ENCODE assay signal across 10 mouse cellular contexts in the genomic region with DNA sequence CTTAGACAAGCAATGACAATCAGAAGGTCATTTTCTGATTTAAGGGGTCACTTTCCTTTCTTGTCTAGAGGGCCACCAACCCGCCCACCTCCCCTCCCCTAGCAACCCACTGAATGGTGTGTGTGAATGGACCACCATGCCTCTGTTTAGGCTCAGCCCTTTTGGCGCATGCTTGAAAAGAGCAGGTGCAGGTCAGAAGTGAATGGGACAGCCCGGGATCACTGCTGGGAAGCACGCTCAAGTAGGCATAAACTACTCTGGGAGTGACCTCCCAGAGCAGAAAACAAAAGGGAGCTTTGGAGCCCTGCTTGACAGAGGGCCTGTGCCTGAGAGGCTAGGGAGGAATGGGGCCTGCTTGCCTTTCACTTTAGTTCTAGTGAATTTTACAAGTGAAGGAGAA. TPM values are rescaled to one million over a fixed set of nuclear protein-coding genes. Genes with fewer than 3 reads are reported as not detected.
DNase-seq lines count a peak whose midpoint lies in the region; ATAC-seq and TF ChIP-seq lines count a peak whose summit lies in the region.
"Had no signal": no experiment of that assay in that cellular context is flagged by ENCODE, and none has a peak within 500 bp of the region (broad histone marks: within the 10 kb centered on the region; RNA-seq: fewer than 3 reads in every experiment).

No protein-coding gene starts in this region.

- intact Hi-C loops in gastrocnemius, postnatal 14 days (cut with DNase I; ENCODE audit: low total_unique reads): no loop called here

- H3K9ac ChIP-seq in forebrain, embryonic 12.5 days: no peak overlapping the region
- H3K9ac ChIP-seq: lung, embryonic 15.5 days had no signal

- H3K4me3 ChIP-seq in forebrain, embryonic 12.5 days (replicated peaks): no peak overlapping the region
- no peak overlapping the region for H3K4me3 ChIP-seq in midbrain, embryonic 10.5 days
- no peak overlapping the region for H3K4me3 ChIP-seq in cerebellum, adult 2 months (replicated peaks; ENCODE audit: insufficient read depth, low read depth, low read length)
- H3K4me3 ChIP-seq: lung, embryonic 15.5 days had no signal

- WGBS in forebrain, embryonic 12.5 days: 9% methylated on average over 4 of the region's 4 CpGs
- WGBS in midbrain, embryonic 10.5 days: 10% methylated on average over 4 of the region's 4 CpGs
- WGBS in cerebellum, adult 2 months: 39% methylated on average over 4 of the region's 4 CpGs

- TF ChIP-seq CTCF in cerebellum, adult 2 months (IDR thresholded peaks at IDR 0.05; ENCODE audit: borderline replicate concordance, insufficient read depth, low read depth, low read length): no peak

- peaks cover 23% of the 10 kb centered on the region for H3K4me1 ChIP-seq in forebrain, embryonic 12.5 days
- H3K4me1 ChIP-seq in midbrain, embryonic 10.5 days: peaks cover 21% of the 10 kb centered on the region
- peaks cover 16% of the 10 kb centered on the region for H3K4me1 ChIP-seq in cerebellum, adult 2 months (ENCODE audit: control insufficient read depth, insufficient read depth, low read length)
- H3K4me1 ChIP-seq: lung, embryonic 15.5 days had no signal

- no peak for DNase-seq in cerebellum, adult 18-20 months
- DNase-seq in midbrain, embryonic 10.5 days (ENCODE audit: low spot score): peak; percentile 91
- peak; percentile 73 for DNase-seq in retina, embryonic 14.5 days (ENCODE audit: low spot score)
- no peak for DNase-seq in adrenal gland, postnatal 25 days
- DNase-seq in cerebellum, adult 2 months: no peak
- no peak for DNase-seq in gastrocnemius, postnatal 14 days
- DNase-seq: thymus, postnatal 36 days had no signal

- no peak for TF ChIP-seq POLR2A in cerebellum, adult 2 months (IDR thresholded peaks at IDR 0.05; ENCODE audit: borderline replicate concordance, insufficient read depth, low read length)

- peak; percentile 61; the same call in 1 of the 2 replicates for ATAC-seq in cerebellum, adult (ENCODE audit: insufficient number of reproducible peaks, low FRiP score, low TSS enrichment)
- ATAC-seq in forebrain, embryonic 12.5 days (ENCODE audit: low FRiP score): peak; percentile 91

- no peaks in the 10 kb centered on the region for H3K9me3 ChIP-seq in forebrain, embryonic 12.5 days
- no peaks in the 10 kb centered on the region for H3K9me3 ChIP-seq in midbrain, embryonic 10.5 days (replicated peaks)
- H3K9me3 ChIP-seq: lung, embryonic 15.5 days had no signal

- no peak overlapping the region for H3K4me2 ChIP-seq in forebrain, embryonic 12.5 days
- H3K4me2 ChIP-seq: lung, embryonic 15.5 days had no signal

- peaks cover 50% of the 10 kb centered on the region for H3K27me3 ChIP-seq in forebrain, embryonic 12.5 days
- peaks cover 98% of the 10 kb centered on the region for H3K27me3 ChIP-seq in midbrain, embryonic 10.5 days (ENCODE audit: low read depth, poor library complexity, severe bottlenecking)
- no peaks in the 10 kb centered on the region for H3K27me3 ChIP-seq in cerebellum, adult 2 months (ENCODE audit: control insufficient read depth, insufficient read depth, low read length)
- H3K27me3 ChIP-seq: lung, embryonic 15.5 days had no signal

- no peak overlapping the region for H3K27ac ChIP-seq in forebrain, embryonic 12.5 days
- no peak overlapping the region for H3K27ac ChIP-seq in midbrain, embryonic 10.5 days (replicated peaks)
- H3K27ac ChIP-seq in cerebellum, adult 2 months (ENCODE audit: insufficient read depth, low read length): no peak overlapping the region
- H3K27ac ChIP-seq: lung, embryonic 15.5 days had no signal

- H3K36me3 ChIP-seq in forebrain, embryonic 12.5 days (replicated peaks): no peaks in the 10 kb centered on the region
- H3K36me3 ChIP-seq in midbrain, embryonic 10.5 days: no peaks in the 10 kb centered on the region
- H3K36me3 ChIP-seq: lung, embryonic 15.5 days had no signal

RNA-seq across cellular contexts. Expression of a gene that starts 51.4 kb away (rescaled TPM):
- 30.3 and 36.7 TPM in 2 replicates for polyA plus RNA-seq in forebrain, embryonic 12.5 days (2016; fragmentation: Nextera tagmentation; extraction: Ambion mirVana)
- 5.9 and 11.6 TPM in 2 replicates for polyA plus RNA-seq in midbrain, embryonic 10.5 days (2016; fragmentation: Nextera tagmentation; extraction: Ambion mirVana)
- 131 and 143 TPM in 2 replicates for total RNA-seq in adrenal gland, postnatal 25 days (2021)
- 25.7 and 28.6 TPM in 2 replicates for polyA plus RNA-seq in cerebellum, adult 2 months (2012; rRNA removed)
- total RNA-seq in gastrocnemius, postnatal 14 days (2021): 100 to 1,000 TPM; 294 TPM

Comparison
In these comparisons a context has a peak if more than half of its experiments do, and no peak if none do; other contexts are left out.
1. DNase-seq: peak in midbrain, embryonic 10.5 days (single experiment) and retina, embryonic 14.5 days (single experiment); none in cerebellum, adult 18-20 months (0 of 2), adrenal gland, postnatal 25 days (single experiment), cerebellum, adult 2 months (0 of 2) and gastrocnemius, postnatal 14 days (single experiment).